Mouse (Mus musculus) CD4-positive, CD25-positive, alpha-beta regulatory T cell, adult 4 months (primary cell): ENCODE results near the gene Dgat2. TPM values are rescaled to one million over a fixed set of nuclear protein-coding genes. Genes with fewer than 3 reads are reported as not detected.
A peak's percentile ranks its signal among the peaks of the same experiment; 100 is the strongest.

ENCODE experiments used
- ATAC-seq: one replicate; pipeline ENCODE4 v1.8.0; 2017
- polyA plus RNA-seq, 2 experiments: library from polyadenylated mRNA; unstranded; fragments of 100-300 nt; shearing (Covaris generic); gene quantifications; one replicate each; pipeline ENCODE4 v1.2.1; 2017

Gene Dgat2
- 1 to 10 TPM; 3.1 to 4.4 TPM for polyA plus RNA-seq

DNA sequence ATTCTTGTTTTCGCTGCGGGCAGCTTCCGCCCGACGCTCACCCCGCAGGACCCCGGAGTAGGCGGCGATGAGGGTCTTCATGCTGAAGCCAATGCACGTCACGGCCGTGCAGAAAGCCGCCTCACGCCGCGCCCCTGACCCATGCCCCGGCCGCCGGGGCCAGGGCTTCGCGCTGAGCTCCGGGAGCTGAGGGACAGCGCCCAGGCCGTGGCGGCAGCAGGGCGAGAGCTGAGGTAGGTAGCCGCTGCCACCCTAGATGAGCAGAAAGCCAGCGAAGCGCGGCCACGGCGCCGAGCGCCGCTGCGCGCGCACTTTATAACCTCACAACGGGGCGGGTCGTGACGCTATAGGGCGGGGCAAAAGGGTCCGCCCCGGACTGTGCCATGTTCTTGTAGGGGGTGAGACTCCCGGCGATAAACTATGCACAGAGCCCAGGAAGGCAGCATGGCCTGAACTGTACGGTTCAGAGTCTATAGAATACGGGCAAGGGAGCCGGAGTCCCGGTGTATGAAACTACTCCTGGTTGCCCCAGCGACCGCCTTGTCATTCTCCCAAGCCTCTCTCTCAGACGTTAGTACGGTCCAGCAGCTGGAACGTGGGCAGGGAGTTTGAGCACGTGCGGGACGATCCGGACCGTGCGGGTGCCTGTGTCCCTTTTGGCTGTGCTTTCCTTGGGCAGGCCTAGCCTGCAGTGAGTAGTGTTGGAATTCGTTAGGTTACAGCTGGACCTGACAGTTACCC lies at the start of gene Dgat2:
Gene Dgat2 (minus strand): TSS at position 288 of the 741 bp plus-strand sequence.
- peak; percentile 91 for ATAC-seq

DNA sequence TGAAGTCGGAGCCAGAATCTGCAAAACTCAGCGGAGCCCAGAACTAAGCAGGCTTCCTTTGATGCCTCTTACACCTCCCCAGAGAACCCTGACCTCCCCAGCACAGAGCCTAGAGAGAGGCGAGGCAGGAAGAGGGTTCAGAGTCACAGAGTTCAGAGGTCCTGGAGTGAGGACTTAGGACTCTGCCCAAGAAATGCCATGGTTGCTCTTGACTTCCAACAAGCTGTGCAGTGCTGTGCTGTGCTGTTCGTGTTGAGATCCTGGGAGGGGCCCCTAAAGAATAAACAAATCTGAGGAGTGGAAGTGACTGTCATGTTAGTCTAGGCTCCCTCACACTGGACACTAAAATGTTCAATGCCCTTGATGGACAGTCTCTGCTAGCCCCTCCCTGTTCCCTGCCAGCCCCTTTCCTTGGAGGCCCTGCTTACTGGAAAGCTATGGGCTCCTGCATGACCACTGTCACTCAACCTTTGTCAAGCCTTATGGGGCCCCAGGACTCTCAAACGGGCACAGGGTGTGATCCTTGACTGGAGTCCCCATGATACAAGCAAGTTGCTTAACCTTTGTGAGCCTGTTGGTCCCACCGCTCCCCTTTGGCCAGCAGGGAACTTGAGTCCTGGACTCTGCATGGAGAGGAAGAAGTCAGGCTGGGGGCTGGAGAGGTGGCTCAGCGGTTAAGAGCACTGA lies 47.7 kb upstream of the Dgat2 start:
- no peak for ATAC-seq

DNA sequence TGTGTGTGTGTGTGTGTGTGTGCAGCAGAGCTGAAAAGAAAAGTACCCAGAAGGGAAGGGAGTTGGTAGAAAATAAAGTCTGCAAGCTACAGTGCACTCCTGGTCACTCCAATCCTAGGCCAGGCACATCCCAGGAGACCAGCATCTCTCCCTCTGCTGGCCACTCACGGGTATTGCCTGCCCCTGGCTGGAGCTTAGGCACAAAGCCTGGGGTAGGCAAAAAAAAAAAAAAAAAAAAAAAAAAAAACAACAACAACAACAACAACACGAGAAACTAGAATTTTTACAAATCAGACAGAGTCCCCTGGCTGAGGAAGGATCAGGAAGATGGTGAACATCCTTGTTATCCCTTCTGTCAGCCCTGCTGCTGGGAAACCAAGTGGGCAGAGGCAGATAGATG lies 46.9 kb upstream of the Dgat2 start:
- ATAC-seq: no peak

DNA sequence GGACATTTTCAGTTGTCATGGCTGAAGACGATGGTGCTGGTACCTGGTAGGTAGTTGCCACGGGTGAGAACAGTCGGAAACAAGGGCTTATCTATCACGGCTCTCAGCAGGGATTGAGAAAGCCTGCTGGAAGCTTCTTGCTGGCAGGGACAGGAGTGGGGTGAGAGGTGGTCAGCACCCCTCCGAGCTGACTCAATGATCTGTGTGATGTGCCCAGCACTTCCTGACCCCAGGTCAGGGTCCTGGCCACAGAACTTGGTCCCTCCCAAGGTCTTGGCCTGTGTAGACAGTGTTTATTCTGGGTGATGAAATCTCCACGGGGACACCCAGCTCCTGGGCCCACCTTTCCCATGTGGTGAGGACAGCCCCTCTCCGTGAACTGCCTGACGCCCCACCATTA lies 46.3 kb upstream of the Dgat2 start:
- ATAC-seq: no peak

DNA sequence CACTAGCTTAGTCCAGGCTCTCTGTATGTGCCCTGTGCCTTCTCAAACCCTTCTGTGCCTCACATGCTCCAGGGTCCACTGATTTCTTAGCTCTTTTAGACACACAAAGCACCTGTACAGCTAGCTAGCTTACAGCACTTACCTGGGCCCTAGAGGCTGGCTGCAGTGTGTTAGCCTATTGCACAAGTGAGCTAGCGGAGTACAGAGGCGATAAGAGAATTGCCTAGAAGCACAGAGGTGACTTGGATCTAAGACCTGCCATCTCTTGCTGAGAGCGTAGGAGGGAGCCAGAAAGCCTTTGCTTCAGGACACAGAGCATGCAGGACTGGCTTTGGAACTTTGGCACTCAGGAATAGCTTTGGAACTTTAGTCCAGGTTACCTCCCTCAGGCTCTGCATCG lies 44.7 kb upstream of the Dgat2 start:
- ATAC-seq: no peak

DNA sequence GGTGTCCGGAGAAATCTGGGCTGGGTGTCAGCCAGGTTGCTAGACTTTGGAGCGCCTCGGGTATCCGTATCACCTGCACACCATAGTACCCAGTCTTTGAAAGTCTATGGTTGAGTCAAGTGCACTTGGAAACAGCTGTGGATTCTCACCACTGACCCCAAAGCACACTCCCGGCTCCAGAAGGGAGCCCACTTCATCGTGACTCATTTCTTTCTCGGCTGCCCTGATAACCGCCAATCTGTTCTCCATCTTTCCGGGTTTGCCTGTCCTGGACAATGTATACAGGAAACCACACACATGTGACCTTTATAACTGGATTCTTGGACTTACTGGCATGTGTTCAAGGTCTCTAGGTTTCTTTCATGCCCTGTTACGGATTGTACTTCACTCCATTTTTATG lies 44.1 kb upstream of the Dgat2 start:
- no peak for ATAC-seq

DNA sequence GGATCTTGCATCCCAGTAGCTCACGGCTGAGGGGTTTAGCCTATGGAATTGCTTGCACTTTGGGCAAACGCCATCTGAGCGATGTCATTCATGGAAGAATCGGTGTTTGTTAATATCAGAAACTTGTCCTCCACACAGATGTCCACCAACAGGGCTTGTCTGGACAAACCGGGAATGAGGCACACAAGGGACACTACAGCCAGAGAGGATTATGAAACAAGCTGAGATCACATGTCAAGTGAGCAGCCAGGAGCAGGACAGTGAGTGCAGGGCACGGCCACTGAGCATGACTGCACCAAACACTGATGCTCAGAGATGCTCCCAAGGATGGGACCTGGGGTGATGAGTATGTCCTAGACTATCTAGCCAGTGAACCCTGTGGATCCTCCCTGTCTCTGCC lies 42.9 kb upstream of the Dgat2 start:
- ATAC-seq: no peak

DNA sequence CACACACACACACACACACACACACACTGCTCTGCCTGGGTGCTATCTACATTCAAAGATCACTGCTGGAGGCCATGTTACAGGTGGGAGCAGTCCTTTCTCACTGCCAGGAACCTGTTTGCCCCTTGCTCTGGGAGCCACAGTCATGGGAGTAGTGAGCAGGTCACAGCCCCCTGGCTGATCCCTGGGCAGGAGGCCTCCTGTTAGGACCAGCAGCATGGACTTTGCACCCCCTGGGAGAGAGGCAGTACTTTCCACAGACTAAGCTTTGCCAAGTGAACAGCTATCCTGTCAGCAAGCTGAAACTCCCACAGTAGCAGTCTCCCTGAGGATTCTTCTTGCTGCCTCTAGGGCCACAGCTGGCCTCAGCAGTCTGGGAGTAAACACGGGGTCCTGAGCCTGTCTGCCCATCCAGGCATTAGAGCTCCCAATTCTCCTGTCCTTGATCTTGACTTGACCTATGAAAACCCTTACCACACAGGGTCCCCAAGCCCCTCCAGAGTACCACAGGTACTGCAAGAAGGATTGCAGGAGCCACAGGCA lies 42.2 kb upstream of the Dgat2 start:
- ATAC-seq: no peak

DNA sequence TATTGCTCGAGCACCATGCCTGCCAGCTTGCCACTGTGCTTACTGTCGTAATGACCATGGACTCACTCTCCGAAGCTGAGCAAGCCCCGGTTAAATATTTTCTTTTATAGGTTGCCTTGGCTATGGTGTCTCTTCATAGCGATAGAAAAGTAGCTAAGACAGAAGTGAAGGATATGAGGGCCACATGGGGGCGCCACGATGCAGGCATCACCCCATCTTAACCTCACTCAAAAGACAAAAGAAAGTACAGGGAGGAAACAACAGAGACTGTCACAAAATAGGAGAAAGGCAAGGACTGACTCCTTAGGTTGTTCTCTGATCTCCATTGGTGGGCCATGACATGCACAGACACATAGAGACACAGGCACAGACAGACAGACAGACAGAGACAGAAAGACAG lies 41.7 kb upstream of the Dgat2 start:
- ATAC-seq: no peak

DNA sequence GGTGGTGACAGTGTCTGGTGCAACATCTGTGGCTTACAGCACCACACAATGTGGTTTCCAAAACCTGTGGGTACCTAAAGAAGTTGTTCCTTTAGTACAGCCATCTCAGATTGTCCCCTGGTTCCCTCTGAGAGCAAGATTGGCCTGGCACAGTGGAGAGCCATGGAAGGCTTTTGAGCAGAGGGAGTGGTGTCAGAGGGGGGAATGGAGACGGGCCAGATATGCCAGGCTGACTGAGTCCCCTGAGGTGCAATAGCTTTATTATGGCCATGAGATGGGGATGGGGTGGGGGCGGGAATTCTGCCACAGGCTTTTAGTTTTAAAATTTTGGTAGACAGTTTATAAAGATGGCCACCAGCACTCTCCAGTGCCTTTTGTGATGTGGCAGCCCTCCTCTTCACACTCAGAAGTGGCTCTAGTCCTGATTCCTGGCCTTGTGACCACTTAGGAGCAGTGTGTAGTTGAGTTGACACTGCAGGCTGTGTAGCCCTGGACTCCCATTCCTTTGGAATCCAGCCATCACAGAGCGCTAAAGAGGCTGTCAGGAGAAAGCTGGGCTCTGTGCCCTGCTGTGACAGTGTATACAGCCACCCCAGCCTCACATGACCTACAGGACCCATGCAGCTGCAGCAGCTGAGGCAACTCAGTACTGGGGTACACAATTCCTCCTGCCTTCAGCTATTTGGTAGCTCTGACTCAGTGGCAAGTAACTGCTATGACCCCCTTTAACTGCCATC lies 35.0 kb upstream of the Dgat2 start:
- ATAC-seq: no peak

DNA sequence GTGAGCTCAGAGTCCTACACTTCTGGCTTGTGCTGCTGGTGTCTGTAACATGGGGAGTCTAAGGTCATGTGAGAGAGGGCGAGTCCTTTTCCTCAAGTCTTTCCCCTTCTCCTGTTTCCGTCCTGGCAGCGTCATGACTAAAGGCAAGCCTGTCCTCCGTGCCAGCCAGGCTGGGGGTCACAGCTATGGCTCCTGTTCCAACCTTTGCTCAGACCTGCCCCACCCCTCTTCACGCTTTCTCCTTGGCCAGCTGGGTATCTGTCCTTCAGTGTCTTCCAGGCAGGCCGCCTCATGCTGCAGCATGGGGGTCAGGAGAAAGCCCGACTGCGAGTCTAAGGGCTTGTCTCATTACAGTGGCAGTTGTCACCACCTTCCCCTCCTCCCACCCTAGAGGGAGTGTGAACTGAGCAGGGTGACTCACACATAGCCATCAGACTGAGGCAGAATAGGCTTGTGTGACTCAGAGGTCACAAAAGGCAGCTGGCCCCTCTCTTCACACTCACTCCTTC lies 32.9 kb upstream of the Dgat2 start:
- ATAC-seq: no peak

DNA sequence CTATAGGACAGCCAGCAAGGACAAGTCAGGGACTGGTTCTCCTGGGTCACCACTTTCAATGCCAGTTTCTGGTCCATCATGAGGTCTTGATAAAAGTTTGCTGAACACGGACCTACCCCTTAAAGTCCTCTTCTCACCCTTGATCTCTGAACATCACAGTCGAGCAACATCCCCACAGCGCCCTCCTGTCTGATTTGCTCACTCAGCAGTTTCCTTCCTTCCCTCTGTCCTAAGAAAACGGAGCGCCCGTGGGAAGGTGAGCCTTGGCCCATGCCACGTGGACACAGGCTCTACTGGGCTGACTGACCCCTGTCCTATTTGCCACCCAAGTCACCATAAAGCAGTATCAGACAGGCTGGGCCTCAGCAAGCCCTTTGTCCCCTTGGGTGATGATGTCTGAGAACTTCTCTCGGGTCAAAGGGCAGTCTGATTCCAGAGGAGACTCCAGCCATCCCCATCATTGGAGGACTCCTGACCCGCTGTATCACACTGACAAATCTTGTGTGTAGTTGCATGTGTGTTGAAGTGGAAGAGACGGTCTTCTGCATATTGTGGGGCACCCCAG lies 32.2 kb upstream of the Dgat2 start:
- no peak for ATAC-seq

DNA sequence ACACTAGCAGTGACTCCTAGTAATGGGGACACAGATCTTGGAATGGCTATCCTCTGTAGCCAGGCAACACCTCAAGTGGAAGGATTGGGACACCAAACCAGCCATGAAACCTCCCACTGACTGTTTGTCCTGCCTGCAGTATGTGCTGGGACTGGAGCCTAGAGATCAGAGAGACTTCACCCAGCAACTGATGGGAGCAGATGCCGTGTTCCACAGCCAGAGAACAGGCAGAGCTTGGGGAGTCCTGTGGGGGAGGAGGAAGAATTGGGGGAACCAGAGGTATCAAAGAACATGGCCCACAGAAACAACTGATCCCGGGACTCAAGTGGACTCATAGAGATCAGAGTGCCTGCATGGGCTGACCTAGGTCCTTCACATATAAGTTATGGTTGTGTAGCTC lies 31.2 kb upstream of the Dgat2 start:
- ATAC-seq: no peak

DNA sequence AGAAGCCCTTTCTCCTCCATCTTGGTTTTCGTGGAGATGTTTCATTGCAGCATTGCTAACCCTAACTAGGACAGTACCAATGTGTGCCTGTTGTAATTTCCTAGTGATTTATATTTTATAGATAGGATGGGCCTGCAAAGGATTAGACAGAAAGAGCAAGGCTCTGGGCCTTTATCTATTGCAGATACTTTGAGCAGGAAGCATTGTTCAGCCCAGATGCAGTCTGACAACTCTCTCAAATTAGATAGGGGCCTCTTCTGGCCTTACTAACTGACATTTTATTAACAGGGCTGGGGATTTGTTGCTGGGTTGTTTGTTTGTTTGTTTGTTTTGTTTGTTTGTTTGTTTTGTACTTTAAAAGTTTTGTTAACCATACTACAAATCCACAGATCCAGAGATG lies 30.5 kb upstream of the Dgat2 start:
- ATAC-seq: no peak

DNA sequence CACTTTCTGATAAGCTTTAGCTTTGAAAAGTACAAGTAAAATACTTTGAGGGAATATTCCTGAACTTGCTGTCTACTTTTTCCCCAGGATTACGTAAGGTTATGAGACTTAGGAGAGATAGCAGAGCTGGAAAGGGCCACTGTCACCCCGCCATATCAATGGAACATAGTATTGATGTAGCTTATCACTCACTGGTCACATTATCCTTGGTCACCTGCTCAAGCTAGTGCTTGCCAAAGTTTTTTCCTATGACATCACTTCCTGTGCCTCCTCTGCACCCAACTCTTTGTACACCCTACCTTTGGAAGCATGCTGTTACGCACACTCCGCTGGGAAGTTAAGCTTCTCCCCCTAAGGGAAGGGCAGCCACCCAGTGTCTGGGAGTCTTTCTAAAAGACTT lies 26.2 kb upstream of the Dgat2 start:
- no peak for ATAC-seq

DNA sequence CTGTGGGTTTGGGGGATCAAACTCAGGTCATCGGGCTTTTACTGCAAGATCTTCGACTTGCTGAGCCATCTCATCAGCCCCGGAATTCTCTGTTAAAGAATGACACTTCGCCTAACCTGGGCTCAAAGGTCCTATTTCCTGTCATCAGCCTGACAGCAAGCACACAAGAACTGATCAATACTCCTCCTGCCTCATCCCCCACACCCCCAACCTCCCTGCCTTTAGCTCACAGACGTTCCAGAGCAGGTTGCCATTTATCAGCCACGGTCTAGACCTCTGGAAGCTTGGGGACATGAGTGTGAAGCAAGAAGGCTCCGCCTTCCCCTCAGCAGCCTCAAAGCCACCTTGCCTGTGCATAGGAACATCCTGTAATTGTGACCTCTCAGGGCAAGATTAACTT lies 23.8 kb upstream of the Dgat2 start:
- no peak for ATAC-seq

DNA sequence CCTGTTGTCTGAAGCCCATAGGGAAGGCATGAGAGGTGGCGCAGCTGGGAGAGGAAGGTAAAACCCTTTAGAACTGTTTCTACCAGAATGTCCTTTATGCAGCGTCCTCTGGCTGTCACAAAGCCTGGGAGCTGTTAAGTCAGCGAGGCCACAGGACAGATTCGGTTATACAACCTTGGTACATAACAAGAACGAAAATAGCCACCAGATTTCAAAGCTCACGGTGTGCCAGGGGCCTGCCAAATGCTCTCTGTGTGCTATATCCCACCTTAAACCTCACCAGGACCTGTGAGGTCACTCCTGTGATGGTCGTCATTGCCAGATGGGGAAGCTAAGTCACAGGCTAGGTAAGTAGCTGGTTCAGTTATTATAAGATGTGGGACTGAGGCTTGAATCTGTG lies 19.6 kb upstream of the Dgat2 start:
- no peak for ATAC-seq

DNA sequence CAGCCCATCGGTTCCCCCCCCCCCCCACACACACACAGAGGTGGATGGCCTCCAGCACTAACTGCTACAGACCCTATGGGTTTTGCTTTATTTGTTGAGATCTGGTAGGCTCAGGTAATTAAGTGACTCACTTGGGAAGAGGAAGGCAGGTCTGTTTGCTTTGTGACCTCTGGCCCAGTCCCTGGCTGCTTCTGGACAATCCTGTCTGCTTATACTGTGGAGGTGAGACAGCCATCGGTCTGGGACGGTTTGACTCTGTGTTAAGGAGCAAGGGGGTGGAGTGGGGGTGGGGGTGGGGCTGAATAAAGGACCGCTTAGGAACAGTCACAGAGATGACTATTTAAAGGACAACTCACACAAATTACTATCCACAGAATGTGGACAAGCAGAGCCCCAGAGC lies 17.8 kb upstream of the Dgat2 start:
- no peak for ATAC-seq

DNA sequence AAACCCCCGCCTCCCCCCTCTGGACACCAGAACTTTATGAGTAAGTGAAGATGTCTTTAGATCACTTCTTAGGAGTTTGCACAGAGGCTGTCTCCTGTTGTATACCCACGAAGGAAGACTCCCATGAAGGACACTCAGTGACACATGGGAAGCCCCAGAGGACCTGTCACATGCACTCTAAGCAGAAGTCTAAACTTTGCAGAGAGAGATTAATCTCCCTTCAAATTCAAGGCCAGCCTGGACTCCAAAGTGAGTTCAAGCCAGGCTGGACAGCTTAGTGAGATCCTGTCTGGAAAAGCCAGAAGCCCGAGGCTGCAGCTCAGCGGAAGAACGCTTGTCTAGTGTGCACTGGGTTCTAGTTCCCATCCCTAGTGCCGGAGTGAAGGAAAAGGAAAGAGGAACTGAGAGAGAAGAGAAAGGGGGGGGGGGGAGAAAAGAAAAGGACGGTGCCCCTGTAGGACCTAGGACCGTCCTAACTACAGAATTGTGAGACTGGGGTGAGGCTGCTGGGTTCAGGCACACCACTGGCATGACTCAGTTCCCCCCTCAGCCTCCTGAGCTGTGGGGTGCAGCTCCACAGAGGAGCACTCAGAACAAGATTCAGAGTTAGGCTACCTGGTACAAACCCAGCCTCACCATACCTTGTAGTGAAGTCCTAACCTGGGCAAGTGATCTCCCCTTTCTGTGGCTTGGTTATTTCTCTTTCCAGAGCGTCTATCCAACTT lies 17.1 kb upstream of the Dgat2 start:
- no peak for ATAC-seq

DNA sequence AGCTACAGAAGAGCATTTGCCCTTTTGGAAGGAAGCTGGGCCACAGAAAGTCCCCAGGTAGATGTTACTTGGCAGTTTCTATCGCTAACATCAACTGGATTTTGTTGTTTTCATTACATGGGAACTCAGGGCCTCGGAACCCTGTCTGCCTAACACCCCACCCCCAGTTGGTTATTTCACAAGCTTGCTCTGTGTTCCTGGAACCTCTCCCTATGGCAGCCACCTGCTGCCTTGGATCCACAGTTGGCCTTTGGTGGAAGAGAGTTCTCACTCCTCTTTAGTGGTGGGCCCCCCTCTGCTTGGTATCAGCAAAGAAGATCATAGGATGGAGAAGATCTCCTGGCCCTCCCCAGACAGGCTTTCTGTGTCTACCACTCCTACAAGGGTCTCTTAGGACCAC lies 16.3 kb upstream of the Dgat2 start:
- no peak for ATAC-seq

DNA sequence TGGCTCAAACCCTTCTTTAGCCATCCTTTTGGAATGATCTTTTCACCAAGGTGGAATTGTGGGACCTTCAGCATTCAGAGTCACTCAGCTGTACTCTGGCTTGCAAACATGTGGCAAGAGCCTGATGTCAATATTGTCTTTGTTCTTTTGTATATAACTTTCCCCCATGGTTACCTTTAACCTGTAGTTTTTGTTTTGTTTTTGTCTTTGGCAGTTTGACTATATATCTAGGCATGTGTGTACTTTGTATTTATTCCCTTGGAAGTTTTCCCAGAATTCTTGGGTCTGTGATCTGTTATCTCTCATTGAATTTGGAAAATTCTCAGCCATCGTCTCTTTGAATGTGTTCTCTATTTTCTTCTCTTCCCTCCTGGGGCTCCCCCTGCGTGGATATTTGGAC lies 12.0 kb upstream of the Dgat2 start:
- ATAC-seq: no peak

DNA sequence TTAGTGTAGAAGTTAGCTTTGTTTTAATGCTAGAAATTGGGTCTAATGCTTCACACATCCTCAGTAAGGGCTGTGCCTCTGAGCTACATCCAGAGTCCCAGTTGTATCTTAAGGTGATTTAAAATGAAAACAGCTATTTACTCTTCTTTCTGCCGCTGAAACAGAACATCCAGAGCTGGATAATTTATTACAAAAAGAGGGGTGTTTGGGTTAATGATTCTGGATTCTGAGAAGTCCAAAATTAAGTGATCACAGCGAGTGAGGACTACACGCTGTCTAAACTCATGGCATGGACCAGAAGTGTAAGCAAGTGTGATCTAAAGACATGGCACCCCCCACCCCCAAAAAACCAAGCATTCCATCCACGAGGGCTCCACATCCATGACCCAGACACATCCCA lies 11.4 kb upstream of the Dgat2 start:
- no peak for ATAC-seq
